Mouse (Mus musculus) hindbrain, embryonic 14.5 days (tissue): Measurements from ENCODE around the gene Insl3. TPM values are rescaled to one million over a fixed set of nuclear protein-coding genes. Genes with fewer than 3 reads are reported as not detected.

Source experiments
- ATAC-seq: fragments of 200-750 bp; cut with Nextera tagmentation; 2 replicates; pipeline ENCODE4 v1.8.0; 2017; ENCODE audit warnings: moderate number of reproducible peaks, mild to moderate bottlenecking, moderate TSS enrichment, moderate library complexity; ENCODE audit not compliant: low FRiP score
- DNase-seq: peaks from one replicate; pipeline ENCODE4 v3.0.0-alpha.2; 2015; ENCODE audit warnings: low spot score
- H3K27ac ChIP-seq: fragments of 300-500 bp; sonication (generic); 2 replicates; pipeline ENCODE4 v1.5.1; 2014; ENCODE audit warnings: mild to moderate bottlenecking, moderate library complexity
- H3K27me3 ChIP-seq: fragments of 300-500 bp; sonication (generic); 2 replicates; pipeline ENCODE4 v1.6.1; 2014; ENCODE audit warnings: mild to moderate bottlenecking, low read length, mixed read lengths; ENCODE audit not compliant: control insufficient read depth, insufficient read depth
- H3K36me3 ChIP-seq: fragments of 300-500 bp; sonication (generic); replicated peaks from 2 replicates; pipeline ENCODE4 v1.6.1; 2014; ENCODE audit not compliant: control insufficient read depth, insufficient read depth
- H3K4me1 ChIP-seq: fragments of 300-500 bp; sonication (generic); replicated peaks from 2 replicates; pipeline ENCODE4 v1.6.1; 2014; ENCODE audit warnings: antibody characterized with exemption, low read length, mixed read lengths; ENCODE audit not compliant: control insufficient read depth, insufficient read depth
- H3K4me2 ChIP-seq: fragments of 300-500 bp; sonication (generic); replicated peaks from 2 replicates; pipeline ENCODE4 v1.6.1; 2014; ENCODE audit warnings: mild to moderate bottlenecking, moderate library complexity
- H3K4me3 ChIP-seq: fragments of 300-500 bp; sonication (generic); replicated peaks from 2 replicates; pipeline ENCODE4 v1.5.1; 2014; ENCODE audit warnings: mild to moderate bottlenecking, low read length
- H3K9ac ChIP-seq: fragments of 300-500 bp; sonication (generic); 2 replicates; pipeline ENCODE4 v1.6.1; 2014
- H3K9me3 ChIP-seq: fragments of 300-500 bp; sonication (generic); 2 replicates; pipeline ENCODE4 v1.6.1; 2016; ENCODE audit warnings: low read length; ENCODE audit not compliant: control insufficient read depth
- whole genome bisulfite sequencing: fragments of 180-500 bp; shearing (Covaris S2); extraction: QIAGEN DNeasy Blood & Tissue Kit; methylation state at CpG from one replicate; pipeline ENCODE4 v1.1.7; 2014; 5-methylcytosine and 5-hydroxymethylcytosine counted together
- polyA plus RNA-seq: library from polyadenylated mRNA; unstranded; fragments of >200 nt; fragmentation: Nextera tagmentation; extraction: Ambion mirVana; gene quantifications from 2 replicates; pipeline ENCODE4 v1.2.1, GENCODE M21; 2014

Gene Insl3
- polyA plus RNA-seq: 1.4 and 1.5 TPM in 2 replicates

DNA sequence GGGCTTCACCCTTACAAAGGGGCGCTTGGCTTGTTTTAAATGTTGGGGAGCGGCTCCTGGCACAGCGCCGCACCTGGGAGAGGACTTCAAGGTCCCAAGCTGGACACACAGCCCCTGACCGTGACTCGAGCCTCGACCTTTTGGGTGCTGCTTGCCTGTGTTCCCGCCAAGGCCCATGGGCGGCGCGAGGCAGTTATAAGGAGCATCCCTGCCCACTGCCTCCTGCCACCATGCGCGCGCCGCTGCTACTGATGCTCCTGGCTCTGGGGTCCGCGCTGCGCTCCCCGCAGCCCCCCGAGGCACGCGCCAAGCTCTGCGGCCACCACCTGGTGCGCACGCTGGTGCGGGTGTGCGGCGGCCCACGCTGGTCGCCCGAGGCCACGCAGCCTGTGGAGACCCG, at the start of gene Insl3:
TSS of gene Insl3 (plus strand) at position 187 of the 400 bp plus-strand sequence.
- Histone ChIP-seq H3K4me3 (no peak within 1 kb of the TSS), H3K4me2 (no peak within 1 kb of the TSS), H3K36me3 (no peaks in the 10 kb centered on the region), H3K4me1 (peaks cover 5% of the 10 kb centered on the region; the same call in 1 of the 2 replicates), H3K27me3 (peaks cover 100% of the 10 kb centered on the region), H3K27ac (no peak within 1 kb of the TSS), H3K9ac (no peak within 1 kb of the TSS), H3K9me3 (no peaks in the 10 kb centered on the region)
- WGBS: 7% methylated on average over 33 of the region's 33 CpGs
- no peak for ATAC-seq
- DNase-seq: no peak

DNA sequence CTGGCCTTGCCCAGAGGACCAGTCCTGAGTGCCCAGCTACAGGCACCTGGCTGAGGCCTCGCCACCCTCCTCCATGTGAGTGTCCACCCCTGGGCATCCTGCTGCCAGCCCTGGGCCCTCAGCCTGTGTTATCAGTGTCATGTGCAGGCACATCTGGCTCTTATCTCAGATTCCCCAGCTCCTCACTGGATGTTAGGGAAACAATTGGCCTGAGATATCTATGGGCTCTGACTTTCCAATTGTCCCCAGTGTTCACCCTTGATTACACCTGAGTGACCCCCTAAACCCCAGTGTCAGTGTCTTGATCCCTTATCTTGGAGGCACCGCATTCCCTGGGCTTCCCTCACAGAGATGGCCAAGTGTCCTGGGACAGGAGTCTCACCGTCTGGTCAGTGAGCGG, 49.7 kb upstream of the Insl3 start:
- peaks cover 4% of the 10 kb centered on the region for H3K4me1 ChIP-seq
- H3K4me3 ChIP-seq: no peak overlapping the region
- ATAC-seq (no peak), DNase-seq (no peak)
- H3K27me3 ChIP-seq: no peaks in the 10 kb centered on the region; the same call in 1 of the 2 replicates
- H3K27ac ChIP-seq: no peak overlapping the region
- 91% methylated on average over 4 of the region's 4 CpGs for WGBS
- H3K9ac ChIP-seq: no peak overlapping the region
- no peak overlapping the region for H3K4me2 ChIP-seq
- peaks cover 60% of the 10 kb centered on the region for H3K36me3 ChIP-seq
- no peaks in the 10 kb centered on the region for H3K9me3 ChIP-seq

DNA sequence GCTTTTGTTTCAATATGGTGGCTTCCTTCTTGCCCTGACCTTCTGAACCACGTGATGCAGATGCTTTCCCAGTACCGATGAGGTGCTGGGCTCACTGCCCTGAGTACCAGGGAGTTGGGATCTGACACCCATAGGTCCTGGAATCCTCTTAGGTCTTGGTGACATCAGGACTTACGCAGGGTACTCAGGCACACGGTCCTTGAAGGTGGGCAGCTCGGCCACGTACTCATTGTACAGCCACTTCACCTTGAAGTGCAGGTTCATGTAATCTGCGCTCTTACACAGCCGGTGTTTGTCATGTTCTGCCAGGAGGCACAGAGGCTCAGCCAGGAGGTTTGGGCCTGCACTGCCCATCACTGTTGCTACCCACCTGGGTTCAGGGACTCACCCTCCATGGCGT, 43.5 kb upstream of the Insl3 start:
- 84% methylated on average over 9 of the region's 9 CpGs for WGBS
- Histone ChIP-seq H3K36me3 (peaks cover 88% of the 10 kb centered on the region), H3K9me3 (no peaks in the 10 kb centered on the region), H3K27me3 (no peaks in the 10 kb centered on the region), H3K4me1 (no peaks in the 10 kb centered on the region), H3K4me2 (no peak overlapping the region), H3K4me3 (no peak overlapping the region), H3K27ac (no peak overlapping the region), H3K9ac (no peak overlapping the region)
- DNase-seq (no peak), ATAC-seq (no peak)

DNA sequence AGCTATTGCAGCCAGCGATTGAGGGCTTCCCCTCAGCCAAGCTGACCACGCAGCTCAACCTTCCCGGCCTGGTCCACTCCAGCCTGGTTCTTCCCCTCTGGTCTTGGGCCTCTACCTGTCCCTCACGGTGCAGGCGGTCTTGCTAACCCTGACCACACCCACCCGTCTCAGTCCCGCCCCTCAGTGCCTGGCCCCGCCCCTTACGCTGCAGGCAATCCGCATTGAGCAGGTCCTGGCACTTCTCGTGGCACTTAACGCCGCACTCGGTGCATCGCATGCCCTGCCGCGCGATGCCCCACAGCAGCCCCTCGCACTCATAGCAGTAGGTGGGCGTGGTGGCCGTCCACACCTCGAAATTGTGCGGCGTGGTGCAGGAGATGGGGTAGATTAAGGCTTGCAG, 34.4 kb upstream of the Insl3 start:
- DNase-seq (no peak), ATAC-seq (peak; percentile 26; the same call in 1 of the 2 replicates)
- H3K27ac ChIP-seq: no peak overlapping the region
- WGBS: 2% methylated on average over 24 of the region's 24 CpGs
- peaks cover 78% of the 10 kb centered on the region for H3K36me3 ChIP-seq
- peaks cover 42% of the 10 kb centered on the region for H3K27me3 ChIP-seq
- no peak overlapping the region for H3K9ac ChIP-seq
- H3K4me3 ChIP-seq: peak overlapping the region; percentile 6; the same call in 1 of the 2 replicates
- H3K9me3 ChIP-seq: no peaks in the 10 kb centered on the region
- no peaks in the 10 kb centered on the region for H3K4me1 ChIP-seq
- 0 out of 2 replicates have a peak overlapping the region, but pooled peaks have one; percentile 4 for H3K4me2 ChIP-seq

DNA sequence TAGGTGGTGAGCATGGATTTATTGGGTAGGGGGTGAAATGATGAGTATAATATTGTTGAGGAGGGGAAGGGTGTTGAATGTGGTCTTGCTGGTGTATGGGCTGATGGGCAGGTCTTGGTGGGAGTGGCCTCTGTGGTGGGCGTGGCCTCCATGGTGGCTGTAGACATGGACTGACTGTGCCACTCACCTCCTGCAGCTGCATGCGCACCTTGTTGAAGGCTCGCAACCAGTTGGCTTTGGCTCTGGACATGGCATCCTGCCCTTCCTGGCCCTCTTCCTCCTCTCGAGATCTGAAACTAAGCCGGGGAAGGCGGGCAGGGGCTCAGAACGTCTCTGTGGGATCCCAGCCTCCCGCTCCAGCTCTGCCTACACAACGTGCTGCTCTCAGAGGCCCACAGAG, 31.2 kb upstream of the Insl3 start:
- ATAC-seq: no peak
- Histone ChIP-seq H3K27me3 (peaks cover 53% of the 10 kb centered on the region), H3K9me3 (no peaks in the 10 kb centered on the region), H3K4me1 (no peaks in the 10 kb centered on the region), H3K4me3 (no peak overlapping the region), H3K27ac (no peak overlapping the region), H3K36me3 (peaks cover 67% of the 10 kb centered on the region), H3K9ac (no peak overlapping the region), H3K4me2 (no peak overlapping the region)
- 31% methylated on average over 9 of the region's 9 CpGs for WGBS
- no peak for DNase-seq

DNA sequence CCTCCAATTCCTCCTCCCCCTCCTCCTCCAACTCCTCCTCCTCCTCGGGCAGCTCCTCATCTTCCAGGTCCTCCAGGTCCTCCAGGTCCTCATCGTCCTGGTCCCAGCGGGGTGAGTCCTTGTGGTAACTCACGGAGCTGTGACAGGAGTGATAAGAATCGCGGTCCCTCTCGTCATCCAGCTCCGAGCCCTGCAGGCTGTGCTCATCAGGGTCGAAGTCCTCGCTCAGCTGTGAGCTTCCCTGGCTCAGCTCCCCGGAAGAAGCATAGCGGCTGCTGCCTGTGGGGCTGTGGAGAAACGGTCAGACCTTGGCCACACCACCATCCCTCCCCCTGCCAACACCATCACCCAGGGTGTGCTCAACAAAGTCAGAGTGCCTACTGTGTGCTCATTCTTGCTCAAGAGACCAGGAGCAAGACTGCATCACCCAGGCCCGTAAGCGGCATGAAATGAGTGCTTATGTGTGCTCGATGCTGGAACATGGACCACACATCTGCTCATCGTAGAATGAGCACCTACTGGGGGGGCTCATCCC, 30.4 kb upstream of the Insl3 start:
- Histone ChIP-seq H3K4me3 (no peak overlapping the region), H3K9ac (no peak overlapping the region), H3K36me3 (peaks cover 69% of the 10 kb centered on the region), H3K4me1 (no peaks in the 10 kb centered on the region), H3K27ac (no peak overlapping the region), H3K27me3 (peaks cover 53% of the 10 kb centered on the region), H3K4me2 (no peak overlapping the region), H3K9me3 (no peaks in the 10 kb centered on the region)
- WGBS: 39% methylated on average over 17 of the region's 17 CpGs
- DNase-seq (no peak), ATAC-seq (no peak)

DNA sequence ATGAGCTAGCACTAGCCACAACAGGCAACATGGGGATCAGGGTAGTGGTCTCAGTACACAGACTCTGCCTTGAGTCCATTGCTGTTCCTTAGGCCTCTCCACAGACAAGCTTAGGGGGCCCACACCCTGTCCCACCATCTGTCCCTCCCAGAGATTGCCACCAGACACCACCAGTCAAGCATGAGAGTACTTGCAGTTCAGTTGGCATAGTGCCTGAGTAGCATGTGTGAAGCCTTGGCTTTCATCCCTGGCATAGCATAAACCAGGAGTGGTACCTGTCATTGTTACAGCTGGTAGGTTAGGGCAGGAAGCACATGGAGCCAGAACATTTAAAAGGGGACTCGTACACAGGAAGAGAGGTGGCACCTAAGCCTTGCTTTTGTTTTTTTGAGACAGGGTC, 29.3 kb upstream of the Insl3 start:
- Histone ChIP-seq H3K9me3 (no peaks in the 10 kb centered on the region), H3K27ac (no peak overlapping the region), H3K4me2 (no peak overlapping the region), H3K4me3 (no peak overlapping the region), H3K36me3 (peaks cover 66% of the 10 kb centered on the region), H3K9ac (no peak overlapping the region), H3K27me3 (peaks cover 46% of the 10 kb centered on the region), H3K4me1 (no peaks in the 10 kb centered on the region)
- DNase-seq: no peak
- ATAC-seq: no peak
- WGBS: 75% methylated on average over 1 of the region's 1 CpGs

DNA sequence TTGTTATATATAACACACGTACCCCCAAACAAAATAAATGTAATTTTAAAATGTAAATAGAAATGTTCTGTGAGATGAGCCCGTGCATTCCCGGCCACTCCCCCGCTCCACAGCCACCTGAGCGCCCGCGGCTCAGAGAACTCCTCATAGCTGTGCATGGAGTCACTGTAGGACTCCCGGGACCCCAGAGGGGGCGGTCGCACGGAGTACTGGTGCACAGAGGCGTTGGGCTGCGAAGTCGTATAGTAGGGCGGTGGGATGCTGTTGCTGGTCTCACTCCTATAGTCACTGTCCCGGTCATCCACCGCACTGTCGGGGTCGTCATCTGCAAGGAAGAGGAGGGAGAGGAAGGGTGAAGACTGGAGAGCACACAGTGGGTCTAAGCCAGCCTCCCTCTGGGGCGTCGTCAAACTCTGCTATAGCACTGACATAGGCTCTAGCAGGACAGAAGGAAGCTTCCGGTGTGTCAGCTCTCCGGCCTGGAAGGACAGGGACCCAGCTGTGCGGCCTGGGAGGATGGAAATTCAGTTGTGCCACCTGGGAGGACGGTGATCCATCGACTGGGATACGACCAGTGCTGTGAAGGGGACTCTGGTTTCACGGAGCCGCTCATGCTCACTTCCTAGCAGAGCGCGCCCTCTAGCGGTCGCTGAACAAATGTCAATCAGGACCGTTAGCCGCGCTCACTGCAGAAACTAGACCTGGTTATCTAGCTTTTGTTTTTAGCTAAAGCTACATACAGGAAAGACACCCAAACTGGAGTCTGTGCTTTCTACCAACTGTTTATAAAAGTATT, 28.5 kb upstream of the Insl3 start:
- Histone ChIP-seq H3K27me3 (peaks cover 38% of the 10 kb centered on the region), H3K4me1 (no peaks in the 10 kb centered on the region), H3K4me2 (no peak overlapping the region), H3K4me3 (no peak overlapping the region), H3K36me3 (peaks cover 58% of the 10 kb centered on the region), H3K27ac (no peak overlapping the region), H3K9ac (no peak overlapping the region), H3K9me3 (no peaks in the 10 kb centered on the region)
- WGBS: 9% methylated on average over 36 of the region's 36 CpGs
- ATAC-seq (peak; percentile 54; the same call in 1 of the 2 replicates), DNase-seq (peak; percentile 97)

DNA sequence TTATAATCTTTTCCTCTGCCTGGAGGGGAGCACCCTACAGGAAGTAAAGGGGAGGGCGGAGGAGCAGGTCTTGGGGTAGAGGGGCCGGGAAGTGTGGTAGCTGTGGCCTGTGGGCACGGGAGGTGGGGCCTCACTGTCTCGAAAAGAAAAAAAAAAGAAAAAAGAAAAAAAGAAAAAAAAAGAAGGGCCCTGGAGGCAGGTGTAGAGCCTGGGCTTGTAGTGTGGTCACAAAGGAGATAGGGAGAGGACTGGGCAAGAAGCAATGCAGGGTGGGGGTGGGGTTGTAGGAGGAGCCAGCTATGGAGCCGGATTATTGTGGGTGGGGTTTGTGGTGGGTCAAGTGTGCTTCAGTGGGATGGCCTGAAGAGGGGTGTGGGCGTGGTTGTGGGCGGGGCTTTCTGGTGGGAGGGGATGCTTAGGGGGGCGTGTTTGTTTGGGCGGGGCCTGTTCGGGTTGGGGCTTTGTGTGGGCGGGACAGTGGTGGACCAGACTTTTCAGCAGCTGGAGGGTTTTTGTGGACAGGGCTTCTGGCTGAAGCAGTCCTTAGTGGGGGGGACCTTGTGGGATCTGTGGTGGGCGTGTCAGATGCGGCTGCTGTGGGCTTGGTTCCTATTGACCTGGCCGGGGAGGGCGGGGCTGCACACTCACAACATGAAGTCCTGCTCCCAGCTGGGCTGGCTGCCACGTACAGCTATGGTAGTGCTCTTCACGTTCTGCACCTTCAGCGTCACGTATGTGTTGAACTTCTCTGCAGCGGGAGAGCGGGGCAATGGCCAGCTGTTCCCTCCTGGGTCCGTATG, 23.5 kb upstream of the Insl3 start:
- Histone ChIP-seq H3K9me3 (no peaks in the 10 kb centered on the region), H3K27ac (no peak overlapping the region), H3K4me1 (peaks cover 36% of the 10 kb centered on the region), H3K36me3 (peaks cover 25% of the 10 kb centered on the region), H3K27me3 (peaks cover 1% of the 10 kb centered on the region), H3K4me2 (peak overlapping the region; percentile 16; the same call in 1 of the 2 replicates), H3K9ac (no peak overlapping the region), H3K4me3 (no peak overlapping the region)
- WGBS: 5% methylated on average over 22 of the region's 22 CpGs
- no peak for DNase-seq
- peak; percentile 29; the same call in 1 of the 2 replicates for ATAC-seq
